Mouse (Mus musculus) spleen, adult 2 months (tissue): ENCODE measurements around the gene Hba-a1. TPM values are rescaled to one million over a fixed set of nuclear protein-coding genes. Genes with fewer than 3 reads are reported as not detected.

ENCODE experiments used
- DNase-seq, 2 experiments: peaks; one replicate each; pipeline versions ENCODE4 v3.0.0 to v3.0.0-alpha.2; 2012 to 2021; ENCODE audit warnings: low spot score in 2 of 2, low read depth in 1 of 2
- H3K27ac ChIP-seq: fragments of 200-500 bp; 2 replicates; pipeline ENCODE4 v1.5.1; 2012; ENCODE audit warnings: low read length, inconsistent platforms; ENCODE audit not compliant: insufficient read depth
- H3K27me3 ChIP-seq: fragments of 200-500 bp; 2 replicates; pipeline ENCODE4 v1.6.1; 2012; ENCODE audit warnings: mild to moderate bottlenecking, moderate library complexity, low read length, inconsistent platforms; ENCODE audit not compliant: control insufficient read depth, insufficient read depth
- H3K36me3 ChIP-seq: fragments of 200-500 bp; 2 replicates; pipeline ENCODE4 v1.6.1; 2012; ENCODE audit warnings: mild to moderate bottlenecking, low read length, inconsistent platforms; ENCODE audit not compliant: control insufficient read depth, insufficient read depth
- H3K4me1 ChIP-seq: fragments of 200-500 bp; 2 replicates; pipeline ENCODE4 v1.6.1; 2011; ENCODE audit warnings: inconsistent platforms; ENCODE audit not compliant: control insufficient read depth, insufficient read depth, insufficient read length
- H3K4me3 ChIP-seq: fragments of 200-500 bp; 2 replicates; pipeline ENCODE4 v1.5.1; 2011; ENCODE audit warnings: mild to moderate bottlenecking, inconsistent platforms; ENCODE audit not compliant: insufficient read depth, insufficient read length; ENCODE audit errors: extremely low read depth
- CTCF ChIP-seq: fragments of 200-500 bp; IDR thresholded peaks from 2 replicates; pipeline ENCODE4 v1.5.1; 2011; ENCODE audit warnings: mild to moderate bottlenecking, inconsistent platforms; ENCODE audit not compliant: insufficient read depth, insufficient read length, insufficient replicate concordance; ENCODE audit errors: extremely low read depth
- POLR2A ChIP-seq: fragments of 200-500 bp; IDR thresholded peaks from 2 replicates; pipeline ENCODE4 v1.6.1; 2011; ENCODE audit warnings: low read depth, low read length, inconsistent platforms
- WGBS: fragments of 180-500 bp; shearing (Covaris S2); methylation state at CpG from one replicate; pipeline ENCODE4 v1.1.7; 2018; 5-methylcytosine and 5-hydroxymethylcytosine counted together
- polyA plus RNA-seq: library from polyadenylated mRNA; depleted of rRNA; stranded (reverse); fragments of >200 nt; gene quantifications from 2 replicates; pipeline ENCODE4 v1.2.3, GENCODE M21; 2012

Hba-a1 gene
- polyA plus RNA-seq, 1 experiment: 79,309 TPM

DNA sequence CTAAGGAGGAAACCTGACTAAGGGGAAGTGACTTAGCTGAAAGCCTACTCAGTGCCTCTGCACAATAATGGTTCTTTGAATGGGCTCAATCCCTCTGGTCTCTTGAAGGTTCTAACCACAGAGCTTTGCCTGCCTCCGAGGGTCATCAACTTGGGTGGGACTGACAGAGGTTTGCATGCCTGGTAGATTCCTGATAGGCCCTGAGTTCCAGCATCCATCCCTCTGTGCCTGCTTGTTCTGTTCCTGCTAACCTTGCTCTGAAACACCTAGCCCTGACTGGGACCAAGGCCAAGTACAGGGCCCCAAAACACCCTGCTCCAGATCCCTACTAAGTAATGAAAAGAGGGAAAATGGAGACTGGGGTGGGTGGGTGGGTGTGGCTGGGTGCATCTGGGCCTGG, 20.1 kb downstream of the Hba-a1 start:
- Histone ChIP-seq H3K27me3 (no peaks in the 10 kb centered on the region), H3K27ac (no peak overlapping the region), H3K36me3 (no peaks in the 10 kb centered on the region), H3K4me3 (no peak overlapping the region), H3K4me1 (no peaks in the 10 kb centered on the region)
- WGBS: 68% methylated on average over 1 of the region's 1 CpGs
- DNase-seq: no peak
- TF ChIP-seq CTCF: no peak
- no peak for TF ChIP-seq POLR2A

DNA sequence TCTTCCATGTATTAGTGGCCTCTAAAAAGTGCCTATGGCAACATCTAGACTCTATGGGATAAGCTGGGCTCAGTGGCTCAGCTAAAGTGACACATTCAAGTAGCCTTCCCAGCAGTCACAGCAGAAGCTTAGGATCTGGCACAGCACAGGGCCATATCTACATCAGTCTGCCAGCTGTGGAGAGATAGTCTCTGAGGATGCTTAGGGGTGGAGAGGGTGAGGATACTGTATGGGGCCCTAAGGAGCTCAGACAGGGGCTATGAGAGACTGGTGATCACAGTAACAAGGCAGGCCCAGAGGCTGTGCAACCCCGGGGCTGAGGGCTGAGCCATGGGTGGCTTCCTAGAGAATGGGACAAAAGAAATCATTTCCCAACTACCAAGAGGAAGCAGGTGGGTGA, 23.7 kb downstream of the Hba-a1 start:
- no peaks in the 10 kb centered on the region for H3K27me3 ChIP-seq
- no peak overlapping the region for H3K27ac ChIP-seq
- H3K4me1 ChIP-seq: no peaks in the 10 kb centered on the region
- TF ChIP-seq CTCF: no peak
- no peak for TF ChIP-seq POLR2A
- H3K36me3 ChIP-seq: no peaks in the 10 kb centered on the region
- 93% methylated on average over 1 of the region's 1 CpGs for WGBS
- H3K4me3 ChIP-seq: no peak overlapping the region
- DNase-seq: no peak

DNA sequence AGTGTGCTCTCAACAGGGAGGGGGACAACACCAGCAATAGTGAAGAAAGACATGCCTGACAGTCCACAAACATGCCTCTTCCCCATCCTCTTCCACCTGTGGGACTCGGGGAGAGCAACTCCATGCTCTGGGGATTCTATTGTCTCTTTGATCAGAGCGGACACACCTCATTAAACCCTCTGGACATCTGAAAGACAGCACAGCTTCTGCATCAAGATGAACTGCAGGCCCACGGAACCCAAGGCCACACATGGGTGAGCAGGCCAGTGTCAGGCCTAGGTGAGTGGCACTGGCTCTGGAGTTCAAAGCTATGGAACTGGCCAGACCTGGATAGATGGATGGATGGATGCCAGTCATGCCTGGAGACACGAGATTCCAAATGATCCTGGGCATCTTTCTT, 26.1 kb downstream of the Hba-a1 start:
- Histone ChIP-seq H3K27me3 (no peaks in the 10 kb centered on the region), H3K27ac (no peak overlapping the region), H3K4me3 (no peak overlapping the region), H3K36me3 (no peaks in the 10 kb centered on the region), H3K4me1 (no peaks in the 10 kb centered on the region)
- TF ChIP-seq CTCF (no peak), POLR2A (no peak)
- DNase-seq: no peak
- WGBS: 82% methylated on average over 4 of the region's 4 CpGs

DNA sequence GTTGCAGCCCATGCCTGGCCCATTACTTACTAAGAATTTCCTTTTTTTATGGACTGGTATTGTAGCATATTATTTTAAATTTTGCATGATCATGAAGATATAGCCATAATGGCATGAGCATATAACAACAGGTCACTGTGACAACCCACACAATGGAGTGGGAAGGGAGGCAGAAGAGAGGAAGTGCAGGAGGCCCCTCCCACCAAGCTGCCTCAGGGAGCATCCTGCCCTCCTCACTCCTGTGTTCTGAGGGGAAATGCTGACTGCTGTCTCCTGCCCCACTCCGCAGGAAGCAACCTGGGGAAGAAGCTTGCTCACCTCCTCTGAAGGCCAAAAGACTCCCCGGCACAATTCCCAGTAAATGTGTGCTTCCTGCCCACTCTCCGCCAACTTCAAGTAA, 26.6 kb downstream of the Hba-a1 start:
- Histone ChIP-seq H3K4me1 (no peaks in the 10 kb centered on the region), H3K27me3 (no peaks in the 10 kb centered on the region), H3K27ac (no peak overlapping the region), H3K4me3 (no peak overlapping the region), H3K36me3 (no peaks in the 10 kb centered on the region)
- TF ChIP-seq CTCF: no peak
- TF ChIP-seq POLR2A: no peak
- DNase-seq: no peak
- WGBS: 62% methylated on average over 3 of the region's 3 CpGs

DNA sequence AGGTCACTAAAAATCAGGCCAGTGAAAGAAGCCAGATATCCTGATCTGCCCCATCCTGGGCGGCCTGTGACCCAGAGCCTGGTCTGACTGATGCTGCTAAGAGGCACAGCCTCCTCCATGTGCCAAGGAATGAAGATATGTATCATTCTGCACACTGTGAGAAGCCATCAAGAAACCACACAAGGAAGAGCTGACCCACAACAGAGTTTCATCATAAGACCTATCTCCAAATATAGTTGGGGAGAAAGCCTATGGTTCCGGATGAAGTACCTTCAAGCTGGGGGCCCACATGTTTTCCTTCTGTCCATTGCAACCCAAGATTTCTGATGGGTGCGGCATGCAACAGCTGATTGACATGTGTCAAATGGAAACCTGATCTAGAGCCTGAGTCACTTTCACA, 32.7 kb downstream of the Hba-a1 start:
- WGBS: 87% methylated on average over 3 of the region's 3 CpGs
- Histone ChIP-seq H3K4me3 (no peak overlapping the region), H3K27me3 (no peaks in the 10 kb centered on the region), H3K27ac (no peak overlapping the region), H3K4me1 (no peaks in the 10 kb centered on the region), H3K36me3 (no peaks in the 10 kb centered on the region)
- no peak for TF ChIP-seq CTCF
- TF ChIP-seq POLR2A: no peak
- DNase-seq: no peak

DNA sequence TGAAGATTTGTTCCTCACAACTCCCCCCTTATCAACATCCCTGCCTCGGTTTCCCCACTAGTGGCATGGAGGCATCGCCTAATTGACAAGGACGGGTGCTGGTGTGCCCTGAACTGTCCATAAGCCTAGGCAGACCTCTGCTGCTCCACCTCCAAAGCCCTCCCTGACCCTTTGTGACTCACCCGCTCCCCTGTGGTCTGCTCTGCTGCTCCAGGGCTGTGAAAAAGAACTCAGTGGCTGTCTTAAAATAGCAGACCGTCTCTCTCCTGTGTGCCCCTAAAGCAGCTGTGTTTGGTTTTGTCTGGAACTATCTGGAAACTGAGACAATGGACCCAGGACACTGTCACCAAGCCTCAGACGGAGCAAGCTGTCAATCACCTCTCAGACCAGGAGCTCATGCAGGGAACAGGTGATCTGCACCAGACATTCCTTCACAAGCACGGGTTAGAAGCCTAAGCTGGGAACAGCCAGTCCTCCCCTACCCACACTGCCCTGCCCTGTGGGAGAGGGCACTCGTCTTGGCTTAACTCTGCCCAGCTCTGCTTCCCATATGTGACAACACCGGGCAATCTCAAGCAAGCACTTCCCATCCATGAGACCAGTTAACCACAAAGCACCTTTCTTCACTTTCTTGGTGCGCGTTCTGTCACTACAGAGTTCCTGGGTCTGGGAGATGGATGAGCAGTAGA, 37.3 kb downstream of the Hba-a1 start:
- no peaks in the 10 kb centered on the region for H3K27me3 ChIP-seq
- no peak for DNase-seq
- no peak overlapping the region for H3K27ac ChIP-seq
- no peak overlapping the region for H3K4me3 ChIP-seq
- 63% methylated on average over 11 of the region's 11 CpGs for WGBS
- H3K36me3 ChIP-seq: no peaks in the 10 kb centered on the region
- no peaks in the 10 kb centered on the region for H3K4me1 ChIP-seq
- no peak for TF ChIP-seq CTCF
- no peak for TF ChIP-seq POLR2A

DNA sequence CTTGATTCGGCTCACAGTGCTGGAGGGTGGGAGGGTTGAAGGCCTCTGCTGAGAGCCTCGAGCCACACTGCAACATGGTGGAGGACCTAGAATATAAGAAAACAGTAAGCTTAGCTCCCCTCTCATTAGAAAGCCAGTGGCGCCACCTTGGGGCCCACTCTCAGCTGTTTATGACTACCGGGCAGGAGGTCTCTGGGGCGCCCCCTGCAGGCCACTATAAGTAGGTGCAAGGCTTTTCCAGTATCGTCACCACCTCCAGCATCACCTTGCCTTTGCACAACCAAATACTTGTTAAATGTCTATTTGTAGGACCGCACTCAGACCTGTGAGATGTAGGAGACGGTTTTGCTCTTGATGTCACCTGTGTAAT, 37.9 kb downstream of the Hba-a1 start:
- Histone ChIP-seq H3K27me3 (no peaks in the 10 kb centered on the region), H3K4me1 (no peaks in the 10 kb centered on the region), H3K36me3 (no peaks in the 10 kb centered on the region), H3K27ac (no peak overlapping the region), H3K4me3 (no peak overlapping the region)
- peak; percentile 57; the same call in 1 of the 2 replicates for TF ChIP-seq CTCF
- TF ChIP-seq POLR2A: no peak
- 38% methylated on average over 8 of the region's 8 CpGs for WGBS
- DNase-seq: peak in 1 of 2 experiments; percentile 19
